Mouse (Mus musculus) liver, embryonic 14.5 days (tissue): Measurements from ENCODE around the gene Tex33.

Experiments
- CTCF ChIP-seq: IDR thresholded peaks from 2 replicates; pipeline ENCODE4 v1.5.1; 2016; ENCODE audit warnings: antibody characterized with exemption, low read depth, control low read depth
- EP300 ChIP-seq: IDR thresholded peaks from 2 replicates; pipeline ENCODE4 v1.6.1; 2016; ENCODE audit warnings: antibody characterized with exemption, low read depth

GRCm38 (mm10) chr15:78438018-78438394, 42.3 kb upstream of the Tex33 start:
- no peak for TF ChIP-seq CTCF
- TF ChIP-seq EP300, result no peak
